Mouse (Mus musculus): ENCODE data around the gene Fam204a. TPM values are rescaled to one million over a fixed set of nuclear protein-coding genes. Genes with fewer than 3 reads are reported as not detected.

The Fam204a gene
- total RNA-seq (2021): 10 to 100 TPM; 31.3 to 40.2 TPM
- long read RNA-seq, experiment 1, transcript Fam204a-201 (8 exons, 2,035 nt): major isoform, 12 of 50 reads
- long read RNA-seq, experiment 1, partial matches to known transcripts: 4 of 50 reads
- long read RNA-seq, experiment 1, other reads (novel, unspliced or antisense): 27 of 50 reads
- long read RNA-seq, experiment 2, transcript Fam204a-201 (8 exons, 2,035 nt): major isoform, 10 of 34 reads
- long read RNA-seq, experiment 2, partial matches to known transcripts: 0 of 34 reads
- long read RNA-seq, experiment 2, other reads (novel, unspliced or antisense): 19 of 34 reads

DNA sequence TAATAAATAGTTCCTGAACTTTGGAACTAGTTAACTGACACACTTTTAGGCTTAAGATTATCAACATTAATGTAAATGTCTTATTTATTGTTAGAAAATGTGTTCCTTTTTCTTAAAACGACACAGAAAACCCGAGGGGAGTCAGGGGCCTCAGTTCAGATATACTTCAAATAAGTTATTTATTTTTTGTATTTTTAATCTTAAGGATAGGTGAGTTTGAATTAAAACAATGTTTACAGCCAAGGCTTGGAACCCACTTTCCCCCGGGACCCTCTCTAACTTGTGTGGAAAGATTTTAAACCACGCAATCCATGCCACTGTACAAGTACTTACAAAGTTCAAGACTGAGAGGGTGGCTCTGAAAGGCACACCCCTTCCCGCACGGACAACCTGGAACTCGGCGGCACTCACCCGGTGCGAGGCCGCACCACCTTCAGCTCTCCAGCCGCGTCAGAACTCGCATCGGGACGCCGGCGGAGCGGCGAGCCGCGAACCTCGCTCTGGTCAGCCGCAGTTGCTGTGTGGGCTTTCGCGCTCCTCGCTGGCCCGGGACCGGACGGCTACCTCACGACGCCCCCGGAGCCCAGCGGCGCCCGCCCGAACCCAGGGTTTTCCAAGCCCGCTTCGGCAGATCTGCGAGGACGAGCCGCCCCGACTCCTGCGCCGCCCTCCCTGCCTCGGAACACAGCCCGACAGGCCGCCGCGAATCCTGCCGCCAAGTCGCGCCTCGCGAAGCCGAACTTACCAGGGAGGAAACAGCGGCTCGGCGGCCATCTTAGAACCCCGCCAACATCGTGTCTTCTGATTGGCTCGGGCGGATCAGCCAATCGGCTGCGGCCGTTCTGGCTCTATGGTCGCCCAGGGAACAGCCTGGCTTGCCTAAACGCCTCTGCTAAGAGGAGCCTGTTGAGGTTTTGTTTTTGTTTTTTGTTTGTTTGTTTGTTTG, at the start of gene Fam204a:
Gene Fam204a (minus strand): TSS at position 803 of the 946 bp plus-strand sequence.
- DNase-seq: peak; percentile 97

- no peak for DNase-seq
These were observed 39.3 kb upstream of the Fam204a start for GRCm38 (mm10) chr19:60265789-60266188.

- DNase-seq: no peak
These were observed 34.2 kb upstream of the Fam204a start for GRCm38 (mm10) chr19:60260689-60261088.

GRCm38 (mm10) chr19:60252021-60252420, 25.5 kb upstream of the Fam204a start:
- peak; percentile 11 for DNase-seq

DNA sequence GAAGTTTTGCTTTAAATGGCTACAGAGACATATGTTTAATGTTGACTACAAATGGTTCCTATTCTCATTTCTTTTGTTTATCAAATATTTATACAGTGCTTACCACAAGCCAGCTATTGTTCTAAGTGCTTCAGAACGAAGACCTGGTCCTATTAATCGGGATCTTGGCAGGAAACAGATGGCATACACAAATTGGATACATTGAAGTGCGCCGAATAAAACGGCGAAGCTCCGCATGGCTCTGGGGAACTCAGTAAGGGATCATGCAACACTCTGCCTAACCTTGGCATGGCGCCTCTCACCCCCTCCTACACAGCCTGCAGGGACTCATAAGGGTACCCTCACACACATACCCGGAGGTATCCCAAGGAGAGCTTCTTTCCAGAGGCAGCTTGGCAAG, 24.7 kb upstream of the Fam204a start:
- no peak for DNase-seq

- no peak for DNase-seq
These were observed 18.7 kb upstream of the Fam204a start for GRCm38 (mm10) chr19:60245250-60245649.

DNA sequence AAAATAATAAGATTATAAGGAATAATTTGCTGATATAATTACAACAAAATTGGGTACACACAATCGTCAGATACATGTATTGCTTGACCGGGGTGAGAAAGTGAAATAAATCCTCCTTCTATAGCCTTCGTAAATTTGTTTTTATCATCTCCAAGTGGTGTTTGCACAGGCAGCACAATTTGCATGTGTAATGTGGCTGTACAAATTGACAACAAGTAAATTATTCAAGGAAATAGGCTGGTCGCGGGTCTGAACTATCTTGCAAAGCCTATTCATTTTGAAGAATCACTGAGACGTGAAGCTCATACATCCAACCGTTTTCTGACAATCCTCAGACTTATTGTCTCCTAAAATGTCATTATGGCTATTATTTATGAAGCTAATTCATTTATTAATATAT, 16.1 kb upstream of the Fam204a start:
- DNase-seq: no peak

- no peak for DNase-seq
These were observed 15.6 kb upstream of the Fam204a start for GRCm38 (mm10) chr19:60241916-60242602.

GRCm38 (mm10) chr19:60231542-60231941, 5.0 kb upstream of the Fam204a start:
- no peak for DNase-seq

DNA sequence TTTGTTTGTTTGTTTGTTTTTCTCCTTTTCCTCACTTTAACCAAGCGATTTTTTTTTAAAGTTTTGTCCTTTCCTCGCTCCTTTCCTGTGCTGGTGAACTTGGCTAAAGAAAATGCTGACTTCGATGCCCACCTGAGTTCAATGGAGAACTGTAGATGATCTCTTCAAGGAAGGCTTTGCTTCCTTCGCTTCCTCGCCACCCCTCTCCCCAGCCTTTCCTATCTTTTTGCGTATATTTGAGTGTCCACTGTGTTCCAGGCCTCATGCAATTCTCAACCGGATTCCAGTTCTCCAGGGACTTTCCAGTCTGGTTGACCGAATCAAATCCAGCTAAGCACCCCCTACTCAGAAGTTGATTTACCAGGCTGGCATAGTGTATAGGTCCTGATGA, 339 bp upstream of the Fam204a start:
- no peak for DNase-seq

DNA sequence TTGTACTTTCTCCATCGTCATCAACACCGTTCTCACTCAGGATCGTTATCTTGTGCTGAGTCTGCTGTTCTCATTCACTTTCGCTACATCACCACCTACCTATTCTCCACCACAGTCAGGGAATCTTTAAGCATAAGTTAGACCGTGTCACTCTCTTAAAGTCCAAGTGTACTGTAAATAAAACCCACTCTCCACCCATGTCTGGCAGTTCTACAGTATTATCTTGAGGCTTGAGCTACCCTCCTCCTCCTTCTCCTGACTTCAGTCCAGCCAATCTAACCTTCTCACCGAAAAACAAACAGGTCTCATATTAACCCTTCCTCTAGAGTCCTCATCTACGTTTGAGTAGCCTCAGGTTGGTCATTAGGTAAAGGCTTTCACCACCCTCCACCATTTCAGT, 7.1 kb downstream of the Fam204a start:
- no peak for DNase-seq

DNA sequence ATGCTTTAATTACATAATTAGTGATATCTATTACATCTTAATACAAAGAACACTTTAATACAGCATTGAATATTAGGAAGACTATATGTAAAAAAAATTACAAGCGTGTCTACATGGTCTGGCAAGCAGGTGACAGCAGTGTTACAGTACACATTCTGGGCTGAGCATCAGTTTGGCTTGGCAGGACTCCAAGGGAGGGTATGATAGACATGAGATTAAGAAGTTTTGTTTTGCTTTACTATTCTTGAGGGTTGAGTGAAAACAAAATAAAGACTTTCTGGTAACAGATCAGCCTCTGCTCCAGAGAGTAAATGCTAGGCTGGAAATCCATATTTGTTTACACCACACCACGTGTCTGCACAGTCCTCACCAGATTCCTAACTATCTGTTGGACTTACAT, 8.5 kb downstream of the Fam204a start:
- no peak for DNase-seq

GRCm38 (mm10) chr19:60208173-60208572, 18.3 kb downstream of the Fam204a start:
- DNase-seq: no peak

GRCm38 (mm10) chr19:60204176-60204575, 22.3 kb downstream of the Fam204a start:
- DNase-seq: no peak

- DNase-seq: no peak
These were observed 26.2 kb downstream of the Fam204a start for GRCm38 (mm10) chr19:60200294-60200693.

DNA sequence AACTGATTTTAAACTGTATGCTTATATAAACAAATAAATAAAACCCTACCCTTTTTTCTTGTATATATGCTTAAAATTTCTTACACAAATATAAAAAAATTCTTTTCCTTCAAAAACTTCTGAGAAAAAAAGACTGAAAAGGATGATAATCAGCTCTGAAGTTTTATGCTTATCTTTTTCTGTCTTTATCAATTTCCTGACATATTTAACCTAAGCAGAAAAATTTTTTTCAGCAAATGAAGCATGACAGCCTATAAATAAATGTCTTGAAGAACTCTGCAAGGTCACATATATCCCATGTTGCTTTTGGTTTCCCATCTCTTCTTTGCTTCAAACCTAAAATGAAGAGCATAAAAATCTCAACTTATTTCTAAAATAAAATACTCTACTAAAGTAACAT, 27.3 kb downstream of the Fam204a start:
- DNase-seq: no peak

DNA sequence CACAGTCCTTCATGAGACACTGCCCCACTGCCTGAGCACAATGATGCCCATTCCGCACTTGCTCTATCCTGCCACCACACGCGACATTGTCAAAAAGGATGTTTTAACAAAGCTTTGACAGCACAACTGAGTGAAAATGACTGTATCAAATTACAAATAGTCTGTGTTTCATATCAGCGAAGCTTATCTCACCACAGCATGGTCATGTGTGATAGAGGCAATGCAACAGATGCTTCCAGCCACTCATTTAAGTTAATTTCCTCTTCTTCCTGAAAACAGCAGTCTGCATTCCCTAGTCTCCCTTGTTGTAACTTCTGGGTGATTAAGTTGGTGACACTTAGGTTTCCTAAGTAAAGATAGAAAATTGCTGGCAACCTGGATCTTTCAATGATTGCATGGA, 33.7 kb downstream of the Fam204a start:
- no peak for DNase-seq

GRCm38 (mm10) chr19:60189206-60189605, 37.3 kb downstream of the Fam204a start:
- DNase-seq: no peak

DNA sequence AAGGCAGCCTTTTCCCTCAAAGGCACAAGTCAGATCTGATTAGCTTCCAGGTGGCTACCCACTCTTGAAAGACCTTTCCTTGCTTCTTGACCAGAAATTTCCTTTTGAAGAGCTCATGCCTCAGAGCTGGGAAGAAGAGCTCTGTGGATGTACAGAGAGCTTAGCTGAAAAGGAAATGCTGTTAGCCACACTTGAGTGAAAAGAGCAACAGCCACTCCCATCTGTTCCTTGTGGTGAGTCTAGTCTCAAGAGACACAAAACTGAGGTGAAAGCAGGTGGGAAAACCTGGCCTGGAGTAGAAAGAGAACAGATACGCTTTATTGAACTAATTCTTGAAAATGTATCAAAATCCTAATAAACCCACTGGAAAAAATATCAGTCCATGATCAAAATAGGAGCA, 43.6 kb downstream of the Fam204a start:
- DNase-seq: no peak

- no peak for DNase-seq
These were observed 44.3 kb downstream of the Fam204a start for GRCm38 (mm10) chr19:60182171-60182570.

DNA sequence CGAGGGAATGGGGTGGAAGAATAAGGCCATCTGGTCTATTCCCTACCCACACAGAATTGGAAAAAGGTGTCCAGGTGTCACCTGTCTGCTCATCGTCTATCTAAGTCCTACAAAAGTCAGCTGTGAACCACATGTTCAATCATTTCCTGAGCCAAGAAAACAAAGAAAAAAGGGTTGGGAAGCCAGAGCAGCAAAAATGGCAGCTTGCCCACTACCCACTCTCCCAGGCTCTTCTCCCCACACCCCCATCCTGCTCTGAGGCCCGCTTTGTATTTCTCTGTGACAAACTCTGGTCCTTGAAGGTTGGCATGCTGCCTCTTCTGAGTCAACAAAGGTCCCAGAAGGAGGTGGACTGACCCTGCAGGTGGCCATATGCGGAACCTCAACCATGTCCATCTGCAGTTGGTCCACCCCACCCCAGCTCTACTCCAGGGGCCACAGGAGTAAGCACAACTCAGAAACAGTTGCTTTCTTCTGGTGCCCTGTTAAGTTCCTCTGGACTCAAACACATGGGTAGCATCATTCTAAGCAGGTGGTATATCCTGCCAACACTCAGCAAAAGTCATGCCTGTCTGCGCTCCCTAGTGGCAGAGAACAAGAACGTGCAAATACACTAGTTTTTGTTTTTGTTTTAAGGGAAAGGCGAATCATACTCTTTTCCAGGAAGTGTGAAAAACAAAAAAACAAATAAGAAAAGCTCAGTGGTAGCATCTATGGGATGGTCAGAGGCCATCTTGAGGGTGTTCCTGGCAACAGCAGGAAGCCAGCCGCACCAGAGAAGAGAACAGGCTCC, 47.5 kb downstream of the Fam204a start:
- DNase-seq: no peak

DNA sequence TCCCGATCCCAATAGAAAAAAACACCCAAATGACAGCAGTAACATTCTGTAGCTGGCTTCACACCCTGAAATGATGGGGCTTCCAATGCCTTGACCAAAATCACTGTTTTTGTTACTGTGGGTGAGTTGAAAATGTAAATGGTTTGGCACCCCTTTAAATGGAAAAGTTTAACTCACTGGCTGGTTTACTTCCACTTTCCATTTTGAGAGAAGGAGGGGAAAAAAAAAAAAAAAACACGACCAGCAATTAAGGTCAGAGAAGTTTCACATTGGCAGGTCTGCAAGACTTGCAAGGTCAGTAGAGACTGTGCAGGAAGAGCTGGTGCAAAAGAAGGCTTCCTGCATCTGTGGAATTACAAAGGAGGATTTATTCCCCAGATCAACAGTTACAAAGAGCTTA, 61.1 kb downstream of the Fam204a start:
- DNase-seq: peak; percentile 3
